Mouse (Mus musculus): ENCODE results near the gene 1700092M07Rik. TPM values are rescaled to one million over a fixed set of nuclear protein-coding genes. Genes with fewer than 3 reads are reported as not detected.

Gene 1700092M07Rik
- polyA plus RNA-seq, 1 experiment from 2014 or later, result 1.0 TPM

DNA sequence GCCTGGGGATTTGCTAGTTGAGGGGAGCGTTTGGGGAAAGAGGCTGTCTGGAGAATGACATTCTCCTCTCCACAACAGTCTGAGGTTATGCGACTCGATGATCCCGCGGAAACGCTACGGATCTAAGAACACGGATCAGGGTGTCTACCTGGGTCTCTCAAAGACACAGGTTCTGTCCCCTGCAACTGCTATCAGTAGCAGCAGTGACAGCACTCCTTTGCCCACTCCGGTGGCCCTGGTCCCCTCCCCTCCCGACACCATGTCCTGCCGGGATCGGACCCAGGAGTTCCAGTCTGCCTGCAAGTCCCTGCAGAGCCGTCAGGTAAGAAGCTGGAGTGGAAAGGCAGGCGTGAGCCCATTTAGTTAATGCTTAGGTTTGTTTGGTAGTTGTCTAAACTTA is 1.7 kb downstream of the 1700092M07Rik start:
- peak overlapping the region; percentile 96 for H3K4me2 ChIP-seq (replicated peaks; ENCODE audit: low read depth, low read length)
- peak overlapping the region; percentile 97 for H3K4me3 ChIP-seq (ENCODE audit: low read depth, low read length)
- H3K9me3 ChIP-seq (ENCODE audit: control insufficient read depth, low read depth, low read length), result no peaks in the 10 kb centered on the region
- peak overlapping the region; percentile 96 for H3K27ac ChIP-seq (ENCODE audit: low read length)
- H3K27me3 ChIP-seq (ENCODE audit: control insufficient read depth, insufficient read depth, low read length), result no peaks in the 10 kb centered on the region
- H3K4me1 ChIP-seq (ENCODE audit: control insufficient read depth, insufficient read depth, low read length), result peaks cover 15% of the 10 kb centered on the region
- no peak for ATAC-seq (ENCODE audit: insufficient number of reproducible peaks, insufficient read depth, low FRiP score, low read depth)
- H3K36me3 ChIP-seq (ENCODE audit: control insufficient read depth, insufficient read depth, low read length), result peaks cover 57% of the 10 kb centered on the region
- 13% methylated on average over 14 of the region's 14 CpGs for WGBS
- H3K9ac ChIP-seq (replicated peaks; ENCODE audit: low read depth, low read length), result peak overlapping the region; percentile 95

DNA sequence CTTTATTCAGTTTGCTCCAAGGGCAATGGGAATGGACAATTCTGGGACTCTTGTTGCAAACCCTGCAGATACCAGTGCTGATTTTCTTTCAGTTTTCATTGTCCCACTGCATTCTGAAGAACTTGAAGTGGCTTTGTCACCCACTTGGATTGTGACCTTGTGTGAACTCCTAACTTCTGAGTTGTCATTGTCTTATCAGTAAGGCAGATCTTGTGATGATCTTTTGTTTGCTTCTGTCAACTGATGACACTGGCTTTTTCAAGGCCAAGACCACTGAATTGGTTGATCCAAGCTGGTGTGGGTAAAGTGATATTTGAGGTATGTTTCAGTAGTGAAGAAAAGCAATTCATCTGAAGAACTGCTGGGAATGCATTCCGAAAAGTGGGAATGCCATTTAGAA is 4.9 kb downstream of the 1700092M07Rik start:
- Histone ChIP-seq H3K9ac (replicated peaks; ENCODE audit: low read depth, low read length) (no peak overlapping the region), H3K4me3 (ENCODE audit: low read depth, low read length) (no peak overlapping the region), H3K27ac (ENCODE audit: low read length) (no peak overlapping the region), H3K4me1 (ENCODE audit: control insufficient read depth, insufficient read depth, low read length) (peaks cover 13% of the 10 kb centered on the region), H3K9me3 (ENCODE audit: control insufficient read depth, low read depth, low read length) (no peaks in the 10 kb centered on the region), H3K27me3 (ENCODE audit: control insufficient read depth, insufficient read depth, low read length) (no peaks in the 10 kb centered on the region), H3K36me3 (ENCODE audit: control insufficient read depth, insufficient read depth, low read length) (peaks cover 66% of the 10 kb centered on the region), H3K4me2 (replicated peaks; ENCODE audit: low read depth, low read length) (no peak overlapping the region)
- WGBS, result 91% methylated on average over 1 of the region's 1 CpGs
- no peak for ATAC-seq (ENCODE audit: insufficient number of reproducible peaks, insufficient read depth, low FRiP score, low read depth)

DNA sequence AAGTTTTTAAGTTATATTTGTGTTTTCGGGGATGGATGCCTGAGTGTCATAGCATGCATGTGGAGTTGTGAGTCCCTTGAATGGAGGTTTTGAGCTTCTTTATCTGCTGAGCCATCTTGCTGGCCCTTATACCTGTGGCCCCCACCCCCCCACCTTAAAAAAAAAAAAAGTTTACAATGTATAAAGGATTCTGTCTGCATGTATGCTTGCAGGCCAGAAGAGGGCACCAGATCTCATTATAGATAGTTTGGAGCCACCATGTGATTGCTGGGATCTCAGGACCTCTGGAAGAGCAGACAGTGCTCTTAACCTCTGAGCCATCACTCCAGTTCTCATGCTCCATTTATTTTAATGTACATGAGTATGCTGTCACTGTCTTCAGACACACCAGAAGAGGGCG is 6.8 kb downstream of the 1700092M07Rik start:
- no peaks in the 10 kb centered on the region for H3K9me3 ChIP-seq (ENCODE audit: control insufficient read depth, low read depth, low read length)
- no peak overlapping the region for H3K4me3 ChIP-seq (ENCODE audit: low read depth, low read length)
- H3K27ac ChIP-seq (ENCODE audit: low read length), result no peak overlapping the region
- no peak for ATAC-seq (ENCODE audit: insufficient number of reproducible peaks, insufficient read depth, low FRiP score, low read depth)
- H3K4me2 ChIP-seq (replicated peaks; ENCODE audit: low read depth, low read length), result no peak overlapping the region
- H3K4me1 ChIP-seq (ENCODE audit: control insufficient read depth, insufficient read depth, low read length), result peaks cover 7% of the 10 kb centered on the region; the same call in 1 of the 2 replicates
- H3K9ac ChIP-seq (replicated peaks; ENCODE audit: low read depth, low read length), result no peak overlapping the region
- H3K36me3 ChIP-seq (ENCODE audit: control insufficient read depth, insufficient read depth, low read length), result peaks cover 80% of the 10 kb centered on the region
- H3K27me3 ChIP-seq (ENCODE audit: control insufficient read depth, insufficient read depth, low read length), result no peaks in the 10 kb centered on the region
- 83% methylated on average over 2 of the region's 2 CpGs for WGBS

DNA sequence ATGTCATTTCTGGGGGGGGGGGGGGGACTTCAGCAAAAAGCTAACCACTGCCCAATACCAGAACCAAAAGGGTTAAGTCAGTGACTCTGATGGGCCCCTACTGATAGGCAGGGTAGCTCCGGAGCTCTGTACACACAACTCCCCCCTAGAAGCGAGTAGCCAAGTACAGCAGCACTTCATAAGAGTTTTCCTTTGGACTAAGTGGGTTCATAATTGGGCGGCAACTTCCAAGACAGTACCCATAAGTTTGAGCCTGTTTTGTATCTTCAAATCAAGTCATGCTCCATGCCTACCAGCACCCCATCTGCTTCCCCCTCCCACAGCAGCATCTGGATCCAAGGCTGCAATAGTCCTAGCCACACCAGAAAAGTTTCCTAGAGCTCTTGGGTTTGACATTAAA is 15.1 kb downstream of the 1700092M07Rik start:
- H3K27me3 ChIP-seq (ENCODE audit: control insufficient read depth, insufficient read depth, low read length), result no peaks in the 10 kb centered on the region
- 72% methylated on average over 3 of the region's 3 CpGs for WGBS
- no peaks in the 10 kb centered on the region for H3K9me3 ChIP-seq (ENCODE audit: control insufficient read depth, low read depth, low read length)
- ATAC-seq (ENCODE audit: insufficient number of reproducible peaks, insufficient read depth, low FRiP score, low read depth), result no peak
- H3K36me3 ChIP-seq (ENCODE audit: control insufficient read depth, insufficient read depth, low read length), result peaks cover 41% of the 10 kb centered on the region
- H3K27ac ChIP-seq (ENCODE audit: low read length), result no peak overlapping the region
- H3K9ac ChIP-seq (replicated peaks; ENCODE audit: low read depth, low read length), result no peak overlapping the region
- H3K4me3 ChIP-seq (ENCODE audit: low read depth, low read length), result no peak overlapping the region
- peaks cover 6% of the 10 kb centered on the region for H3K4me1 ChIP-seq (ENCODE audit: control insufficient read depth, insufficient read depth, low read length)
- H3K4me2 ChIP-seq (replicated peaks; ENCODE audit: low read depth, low read length), result peak overlapping the region; percentile 39

DNA sequence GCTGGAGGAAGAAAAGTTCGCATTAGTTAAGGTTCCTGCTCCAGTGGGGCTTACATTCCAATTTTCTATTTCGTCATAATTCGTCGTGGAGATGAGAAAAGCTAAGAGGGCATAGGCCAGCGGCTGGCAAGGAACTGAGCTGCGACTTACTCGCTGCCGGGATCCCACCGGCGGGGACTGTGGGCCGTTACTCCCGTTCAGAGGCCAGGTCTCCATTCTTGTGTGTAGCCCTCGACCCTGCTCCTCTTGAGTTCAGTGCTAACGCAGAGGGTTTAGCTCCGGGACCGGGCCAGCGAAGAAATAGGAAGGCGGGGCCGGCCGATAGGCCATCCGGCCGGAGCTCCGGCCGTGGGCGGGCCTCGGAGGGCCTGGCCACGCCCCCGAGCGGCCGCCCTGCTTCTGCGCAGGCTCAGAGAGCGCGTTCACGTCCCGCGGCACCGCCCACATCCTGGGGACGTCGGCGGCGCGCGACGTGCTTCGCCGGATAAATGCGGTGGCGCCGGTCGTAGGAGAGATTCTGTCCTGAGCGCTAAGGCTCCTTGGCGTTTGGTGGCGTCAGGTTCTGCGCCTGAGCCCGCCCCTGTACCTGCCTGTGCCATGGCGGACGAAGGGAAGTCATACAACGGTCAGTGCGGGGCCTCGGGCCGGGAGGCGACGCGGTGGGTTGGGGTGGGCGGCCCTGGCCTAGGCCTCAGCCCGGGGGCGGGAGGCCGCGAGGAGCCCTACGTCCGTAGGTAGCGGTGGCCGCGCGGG is 16.3 kb downstream of the 1700092M07Rik start, which contains the start of gene Nxf1:
Nxf1 (plus strand) TSS at position 439 of the 753 bp plus-strand sequence.
- H3K36me3 ChIP-seq (ENCODE audit: control insufficient read depth, insufficient read depth, low read length), result peaks cover 31% of the 10 kb centered on the region
- peaks cover 6% of the 10 kb centered on the region for H3K4me1 ChIP-seq (ENCODE audit: control insufficient read depth, insufficient read depth, low read length)
- peak within 1 kb of the TSS; percentile 73 for H3K4me2 ChIP-seq (replicated peaks; ENCODE audit: low read depth, low read length)
- WGBS, result under 1% methylated on average over 75 of the region's 75 CpGs
- H3K9me3 ChIP-seq (ENCODE audit: control insufficient read depth, low read depth, low read length), result no peaks in the 10 kb centered on the region
- H3K4me3 ChIP-seq (ENCODE audit: low read depth, low read length), result peak within 1 kb of the TSS; percentile 68
- peak within 1 kb of the TSS; percentile 80 for H3K27ac ChIP-seq (ENCODE audit: low read length)
- H3K27me3 ChIP-seq (ENCODE audit: control insufficient read depth, insufficient read depth, low read length), result no peaks in the 10 kb centered on the region
- ATAC-seq (ENCODE audit: insufficient number of reproducible peaks, insufficient read depth, low FRiP score, low read depth), result peak; percentile 93
- peak within 1 kb of the TSS; percentile 89 for H3K9ac ChIP-seq (replicated peaks; ENCODE audit: low read depth, low read length)

DNA sequence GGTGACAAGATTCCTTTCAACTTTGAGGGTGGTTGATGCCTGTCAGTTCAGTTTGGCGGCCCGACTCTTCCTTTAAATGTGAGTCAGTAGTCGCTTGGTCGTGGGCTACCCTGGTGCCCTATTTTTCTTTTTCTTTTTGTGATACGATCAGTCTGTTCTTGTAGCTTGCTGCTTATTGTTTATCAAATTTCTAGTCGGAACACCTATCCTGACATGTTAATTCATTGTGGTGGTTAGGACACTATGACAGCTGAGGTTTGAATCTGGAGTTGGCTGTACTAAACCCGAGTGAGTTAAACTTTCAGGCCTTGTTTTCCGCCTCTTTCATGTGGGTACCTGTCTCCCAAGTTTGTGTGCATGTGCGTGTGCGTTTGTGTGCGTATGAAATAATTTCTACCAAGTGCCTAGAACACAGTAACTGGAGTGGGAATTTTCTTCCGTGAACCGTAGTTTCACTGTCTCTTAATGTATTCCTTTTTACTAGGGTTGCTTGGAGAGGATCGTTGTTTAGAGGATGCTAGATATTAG is 17.0 kb downstream of the 1700092M07Rik start:
- H3K4me3 ChIP-seq (ENCODE audit: low read depth, low read length), result peak overlapping the region; percentile 68
- H3K36me3 ChIP-seq (ENCODE audit: control insufficient read depth, insufficient read depth, low read length), result peaks cover 30% of the 10 kb centered on the region
- peak overlapping the region; percentile 73 for H3K4me2 ChIP-seq (replicated peaks; ENCODE audit: low read depth, low read length)
- WGBS, result 4% methylated on average over 14 of the region's 14 CpGs
- H3K9ac ChIP-seq (replicated peaks; ENCODE audit: low read depth, low read length), result peak overlapping the region; percentile 89
- ATAC-seq (ENCODE audit: insufficient number of reproducible peaks, insufficient read depth, low FRiP score, low read depth), result no peak
- H3K4me1 ChIP-seq (ENCODE audit: control insufficient read depth, insufficient read depth, low read length), result peaks cover 6% of the 10 kb centered on the region
- peak overlapping the region; percentile 80 for H3K27ac ChIP-seq (ENCODE audit: low read length)
- H3K27me3 ChIP-seq (ENCODE audit: control insufficient read depth, insufficient read depth, low read length), result no peaks in the 10 kb centered on the region
- no peaks in the 10 kb centered on the region for H3K9me3 ChIP-seq (ENCODE audit: control insufficient read depth, low read depth, low read length)

DNA sequence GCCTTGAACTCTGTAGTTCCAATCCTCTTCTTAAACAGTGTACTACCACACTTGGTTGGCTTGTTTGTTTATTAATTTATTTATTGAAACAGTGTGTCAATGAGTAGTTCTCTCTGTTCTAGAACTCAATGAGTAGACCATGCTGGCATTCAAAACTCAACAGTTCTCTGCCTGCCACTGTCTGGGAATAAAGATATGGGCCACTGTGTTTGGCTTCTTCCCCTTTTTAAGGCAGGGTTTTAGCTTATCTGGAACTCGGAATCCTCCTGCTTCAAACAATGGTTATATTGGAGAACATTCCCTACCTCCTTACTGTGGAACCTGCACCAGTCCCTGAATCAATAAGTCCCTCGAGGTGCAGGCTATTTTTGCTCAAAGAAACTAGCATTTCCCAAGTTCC is 18.4 kb downstream of the 1700092M07Rik start:
- Histone ChIP-seq H3K27ac (ENCODE audit: low read length) (no peak overlapping the region), H3K9me3 (ENCODE audit: control insufficient read depth, low read depth, low read length) (no peaks in the 10 kb centered on the region), H3K4me2 (replicated peaks; ENCODE audit: low read depth, low read length) (no peak overlapping the region), H3K27me3 (ENCODE audit: control insufficient read depth, insufficient read depth, low read length) (no peaks in the 10 kb centered on the region), H3K4me3 (ENCODE audit: low read depth, low read length) (no peak overlapping the region), H3K36me3 (ENCODE audit: control insufficient read depth, insufficient read depth, low read length) (peaks cover 33% of the 10 kb centered on the region), H3K9ac (replicated peaks; ENCODE audit: low read depth, low read length) (no peak overlapping the region), H3K4me1 (ENCODE audit: control insufficient read depth, insufficient read depth, low read length) (peaks cover 6% of the 10 kb centered on the region)
- no peak for ATAC-seq (ENCODE audit: insufficient number of reproducible peaks, insufficient read depth, low FRiP score, low read depth)
- WGBS, result 86% methylated on average over 2 of the region's 2 CpGs

DNA sequence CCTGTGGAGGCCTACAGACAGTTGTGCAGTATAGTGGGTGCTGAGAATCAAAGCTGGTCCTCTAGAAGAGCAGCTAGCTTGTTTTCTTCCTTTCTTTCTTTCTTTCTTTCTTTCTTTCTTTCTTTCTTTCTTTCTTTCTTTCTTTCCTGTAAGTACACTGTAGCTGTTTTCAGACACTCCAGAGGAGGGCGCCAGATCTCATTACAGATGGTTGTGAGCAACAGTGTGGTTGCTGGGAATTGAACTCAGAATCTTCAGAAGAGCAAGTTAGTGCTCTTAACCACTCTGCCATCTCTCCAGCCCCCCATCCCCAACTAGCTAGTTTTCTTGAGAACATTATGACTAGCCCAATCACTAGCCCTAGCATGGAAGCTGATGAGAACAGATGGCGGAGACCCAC is 20.2 kb downstream of the 1700092M07Rik start:
- H3K9ac ChIP-seq (replicated peaks; ENCODE audit: low read depth, low read length), result no peak overlapping the region
- no peak overlapping the region for H3K27ac ChIP-seq (ENCODE audit: low read length)
- H3K36me3 ChIP-seq (ENCODE audit: control insufficient read depth, insufficient read depth, low read length), result peaks cover 38% of the 10 kb centered on the region
- peaks cover 10% of the 10 kb centered on the region; the same call in 1 of the 2 replicates for H3K9me3 ChIP-seq (ENCODE audit: control insufficient read depth, low read depth, low read length)
- no peak for ATAC-seq (ENCODE audit: insufficient number of reproducible peaks, insufficient read depth, low FRiP score, low read depth)
- no peak overlapping the region for H3K4me3 ChIP-seq (ENCODE audit: low read depth, low read length)
- no peak overlapping the region for H3K4me2 ChIP-seq (replicated peaks; ENCODE audit: low read depth, low read length)
- peaks cover 6% of the 10 kb centered on the region for H3K4me1 ChIP-seq (ENCODE audit: control insufficient read depth, insufficient read depth, low read length)
- 90% methylated on average over 2 of the region's 2 CpGs for WGBS
- no peaks in the 10 kb centered on the region for H3K27me3 ChIP-seq (ENCODE audit: control insufficient read depth, insufficient read depth, low read length)

Measured in stomach, embryonic 14.5 days (tissue).